Mouse (Mus musculus): ENCODE data around the gene Dst. TPM values are rescaled to one million over a fixed set of nuclear protein-coding genes. Genes with fewer than 3 reads are reported as not detected.
A peak's percentile ranks its signal among the peaks of the same experiment; 100 is the strongest.

Gene Dst
- polyA plus RNA-seq, 1 experiment from 2014 or later: 13.4 TPM

DNA sequence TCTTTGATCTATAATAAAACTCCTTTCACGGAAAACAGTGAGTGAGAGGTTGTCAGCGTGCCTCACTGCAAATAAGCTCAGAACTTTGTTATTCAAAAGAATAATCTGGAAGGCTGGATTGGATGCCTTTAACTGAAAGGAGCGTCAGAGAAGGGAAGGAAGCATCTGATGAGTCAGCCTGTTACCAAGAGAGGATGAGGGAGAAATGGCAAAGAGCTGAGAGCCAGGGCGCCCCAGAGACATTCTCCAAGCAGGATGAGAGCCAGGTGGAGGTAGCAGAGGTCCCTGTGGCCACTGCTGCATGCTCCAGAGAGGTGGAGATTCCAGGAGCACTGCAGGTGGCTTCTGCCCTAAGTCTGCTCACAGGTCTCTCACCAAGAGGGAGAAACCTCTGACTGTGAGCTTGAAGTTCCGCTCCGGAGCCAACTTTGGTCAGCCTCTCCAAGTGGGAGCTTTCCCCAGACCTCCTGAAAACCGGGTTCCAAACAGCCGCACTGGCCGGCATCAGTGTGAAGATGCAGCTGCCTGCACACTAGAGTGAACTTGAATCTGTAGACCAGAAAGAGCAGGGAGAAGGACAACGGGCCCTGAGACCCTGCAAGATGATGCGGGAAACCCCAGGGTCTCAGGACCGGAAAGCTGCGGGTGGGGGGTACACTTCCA is 231.3 kb downstream of the Dst start:
- Histone ChIP-seq H3K4me3 (ENCODE audit: low read length) (no peak overlapping the region), H3K9ac (ENCODE audit: low read length) (no peak overlapping the region), H3K36me3 (ENCODE audit: control insufficient read depth, insufficient read depth, low read length) (no peaks in the 10 kb centered on the region; the same call in 1 of the 2 replicates), H3K27me3 (ENCODE audit: control insufficient read depth, insufficient read depth, low read depth, low read length) (no peaks in the 10 kb centered on the region), H3K27ac (ENCODE audit: low read length) (no peak overlapping the region), H3K4me2 (ENCODE audit: low read depth, low read length) (no peak overlapping the region), H3K9me3 (ENCODE audit: control insufficient read depth, low read length) (no peaks in the 10 kb centered on the region), H3K4me1 (replicated peaks; ENCODE audit: control insufficient read depth, insufficient read depth, low read length) (peaks cover 6% of the 10 kb centered on the region)
- 67% methylated on average over 13 of the region's 13 CpGs for WGBS
- ATAC-seq (ENCODE audit: low read depth): no peak

DNA sequence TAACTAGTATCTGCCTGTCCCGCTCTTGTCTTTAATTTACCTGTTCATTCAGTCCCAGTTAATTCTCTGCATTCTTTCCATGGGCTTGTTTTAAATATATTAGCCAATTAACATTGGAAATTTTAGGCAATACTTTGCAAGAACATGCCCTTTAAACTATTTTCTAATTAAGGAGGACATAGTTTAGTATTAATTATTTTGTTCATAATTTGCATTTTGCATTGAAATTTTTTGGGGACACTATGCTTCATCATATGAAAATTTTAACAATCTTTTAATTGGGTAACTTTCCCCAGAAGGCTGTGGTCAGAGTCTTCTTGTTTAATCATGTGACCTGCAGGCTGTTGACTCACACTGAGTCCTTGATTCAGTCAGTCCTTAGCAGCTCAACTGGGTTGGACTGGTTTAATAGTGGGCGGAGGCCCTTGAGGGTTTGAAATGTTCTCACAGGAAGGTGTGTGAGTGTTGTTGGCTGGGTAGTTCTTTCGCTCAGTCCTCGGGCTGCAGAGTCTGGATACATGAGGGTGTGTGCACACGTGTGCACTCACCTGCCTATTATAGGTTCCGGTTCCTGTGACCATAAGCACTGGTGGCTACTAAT is 231.9 kb downstream of the Dst start:
- WGBS: 67% methylated on average over 6 of the region's 6 CpGs
- H3K27me3 ChIP-seq (ENCODE audit: control insufficient read depth, insufficient read depth, low read depth, low read length): no peaks in the 10 kb centered on the region

DNA sequence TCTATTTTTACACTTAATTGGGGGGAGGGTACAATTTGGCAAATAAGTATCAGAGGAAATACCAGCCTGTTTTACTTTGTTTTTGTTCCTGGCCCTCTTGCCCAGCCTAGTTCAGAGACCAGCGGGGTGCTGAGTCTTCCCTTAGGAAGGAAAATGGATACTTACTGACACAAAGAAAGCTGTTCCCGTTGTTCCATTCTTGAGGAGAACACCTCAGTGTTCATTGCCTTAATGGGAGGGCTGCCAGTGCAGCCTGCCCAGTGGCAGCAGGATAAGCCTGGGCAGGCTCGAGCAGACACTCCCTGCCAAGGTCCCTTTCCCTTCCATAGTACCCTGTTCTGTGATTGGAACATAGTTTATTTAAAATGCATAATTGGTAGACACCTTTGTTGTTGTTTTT is 232.7 kb downstream of the Dst start:
- H3K27me3 ChIP-seq (ENCODE audit: control insufficient read depth, insufficient read depth, low read depth, low read length): no peaks in the 10 kb centered on the region
- no peak overlapping the region for H3K9ac ChIP-seq (ENCODE audit: low read length)
- H3K9me3 ChIP-seq (ENCODE audit: control insufficient read depth, low read length): no peaks in the 10 kb centered on the region
- no peak overlapping the region for H3K4me3 ChIP-seq (ENCODE audit: low read length)
- no peak overlapping the region for H3K4me2 ChIP-seq (ENCODE audit: low read depth, low read length)
- H3K36me3 ChIP-seq (ENCODE audit: control insufficient read depth, insufficient read depth, low read length): no peaks in the 10 kb centered on the region; the same call in 1 of the 2 replicates
- ATAC-seq (ENCODE audit: low read depth): no peak
- 63% methylated on average over 3 of the region's 3 CpGs for WGBS
- H3K27ac ChIP-seq (ENCODE audit: low read length): peak overlapping the region; percentile 47; the same call in 1 of the 2 replicates
- peaks cover 6% of the 10 kb centered on the region for H3K4me1 ChIP-seq (replicated peaks; ENCODE audit: control insufficient read depth, insufficient read depth, low read length)

More for the DNA sequence above, 231.9 kb downstream of the Dst start:
- Histone ChIP-seq H3K9ac (ENCODE audit: low read length) (no peak overlapping the region), H3K4me3 (ENCODE audit: low read length) (no peak overlapping the region), H3K4me1 (replicated peaks; ENCODE audit: control insufficient read depth, insufficient read depth, low read length) (peaks cover 6% of the 10 kb centered on the region), H3K9me3 (ENCODE audit: control insufficient read depth, low read length) (no peaks in the 10 kb centered on the region), H3K27ac (ENCODE audit: low read length) (0 out of 2 replicates have a peak overlapping the region, but pooled peaks have one; percentile 47), H3K4me2 (ENCODE audit: low read depth, low read length) (no peak overlapping the region), H3K36me3 (ENCODE audit: control insufficient read depth, insufficient read depth, low read length) (no peaks in the 10 kb centered on the region; the same call in 1 of the 2 replicates)
- ATAC-seq (ENCODE audit: low read depth): peak; percentile 94

DNA sequence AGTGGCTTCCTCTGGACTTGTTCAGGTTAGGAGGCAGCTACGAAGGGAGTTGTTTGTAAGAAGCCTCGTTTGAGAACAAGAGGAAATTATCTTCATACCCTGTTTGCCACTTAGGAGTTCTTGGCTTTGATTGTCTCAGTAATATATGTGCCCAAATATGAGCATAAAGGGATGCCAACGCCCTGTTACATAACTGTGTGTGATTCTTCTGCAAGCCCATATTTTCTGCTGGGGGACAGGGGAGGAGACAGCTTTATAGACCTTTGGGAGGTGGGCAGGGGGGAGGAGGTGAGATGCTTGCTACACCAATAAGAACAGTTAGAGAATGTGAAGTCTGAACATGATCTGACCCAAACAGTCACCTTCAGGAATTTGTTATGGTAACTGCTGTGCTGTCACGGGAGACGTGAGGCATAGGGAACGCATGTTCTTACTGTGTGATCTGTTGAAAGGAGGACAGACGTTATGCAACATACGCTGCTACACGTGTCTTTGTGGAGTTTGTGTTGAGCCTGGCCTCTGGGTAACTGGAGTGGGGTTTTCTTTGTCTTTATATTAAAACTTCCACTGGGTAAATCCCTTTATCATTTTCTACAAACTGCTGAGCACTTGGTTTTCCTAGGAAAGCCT is 235.0 kb downstream of the Dst start:
- Histone ChIP-seq H3K9ac (ENCODE audit: low read length) (no peak overlapping the region), H3K4me1 (replicated peaks; ENCODE audit: control insufficient read depth, insufficient read depth, low read length) (peaks cover 6% of the 10 kb centered on the region), H3K36me3 (ENCODE audit: control insufficient read depth, insufficient read depth, low read length) (no peaks in the 10 kb centered on the region), H3K27ac (ENCODE audit: low read length) (no peak overlapping the region), H3K4me2 (ENCODE audit: low read depth, low read length) (no peak overlapping the region), H3K9me3 (ENCODE audit: control insufficient read depth, low read length) (no peaks in the 10 kb centered on the region), H3K27me3 (ENCODE audit: control insufficient read depth, insufficient read depth, low read depth, low read length) (no peaks in the 10 kb centered on the region), H3K4me3 (ENCODE audit: low read length) (no peak overlapping the region)
- ATAC-seq (ENCODE audit: low read depth): peak; percentile 8; the same call in 1 of the 2 replicates
- 41% methylated on average over 9 of the region's 9 CpGs for WGBS

DNA sequence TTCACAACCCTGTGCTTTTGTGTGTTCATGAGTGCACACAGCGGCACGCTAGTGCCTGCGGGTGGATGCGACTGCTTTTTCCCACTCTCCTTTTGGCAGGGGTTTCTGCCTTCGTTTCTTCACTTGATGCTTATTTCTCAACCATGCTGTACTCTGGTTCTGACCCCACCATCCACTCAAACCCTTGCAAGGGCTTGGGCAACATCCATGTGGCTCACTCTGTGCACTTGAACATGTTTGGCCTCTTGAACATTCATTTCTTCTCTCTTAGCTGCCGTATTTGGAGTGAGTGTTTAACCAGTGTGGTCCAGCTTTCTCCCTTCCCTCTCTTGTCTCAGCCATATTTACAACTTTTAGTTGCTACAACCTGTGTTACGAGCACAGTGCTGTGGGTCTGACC is 236.8 kb downstream of the Dst start:
- Histone ChIP-seq H3K27ac (ENCODE audit: low read length) (no peak overlapping the region), H3K4me3 (ENCODE audit: low read length) (no peak overlapping the region), H3K4me1 (replicated peaks; ENCODE audit: control insufficient read depth, insufficient read depth, low read length) (peaks cover 6% of the 10 kb centered on the region), H3K36me3 (ENCODE audit: control insufficient read depth, insufficient read depth, low read length) (no peaks in the 10 kb centered on the region), H3K4me2 (ENCODE audit: low read depth, low read length) (no peak overlapping the region), H3K27me3 (ENCODE audit: control insufficient read depth, insufficient read depth, low read depth, low read length) (no peaks in the 10 kb centered on the region), H3K9me3 (ENCODE audit: control insufficient read depth, low read length) (no peaks in the 10 kb centered on the region), H3K9ac (ENCODE audit: low read length) (no peak overlapping the region)
- 77% methylated on average over 7 of the region's 7 CpGs for WGBS
- no peak for ATAC-seq (ENCODE audit: low read depth)

DNA sequence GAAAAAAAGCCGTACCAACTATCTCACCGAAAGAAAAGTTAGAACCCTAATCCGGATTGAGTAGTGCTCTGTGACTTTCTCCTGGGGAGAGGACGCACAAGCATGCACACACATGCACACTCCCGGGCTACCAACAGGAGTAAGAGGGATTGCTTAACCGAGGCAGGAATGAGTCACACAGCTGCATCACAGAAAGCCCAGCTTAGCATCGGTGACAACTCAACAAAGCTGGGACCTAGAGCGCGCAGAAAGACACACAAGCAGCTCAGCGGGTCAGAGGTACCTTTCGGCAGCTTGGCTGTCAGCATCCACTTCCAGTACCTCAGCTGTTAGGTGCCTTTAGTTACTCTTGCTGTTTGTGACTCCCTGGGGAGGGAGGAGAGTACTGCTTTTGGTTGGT is 240.0 kb downstream of the Dst start:
- no peak overlapping the region for H3K4me2 ChIP-seq (ENCODE audit: low read depth, low read length)
- no peak overlapping the region for H3K4me3 ChIP-seq (ENCODE audit: low read length)
- no peak overlapping the region for H3K9ac ChIP-seq (ENCODE audit: low read length)
- no peak for ATAC-seq (ENCODE audit: low read depth)
- no peaks in the 10 kb centered on the region for H3K4me1 ChIP-seq (replicated peaks; ENCODE audit: control insufficient read depth, insufficient read depth, low read length)
- no peak overlapping the region for H3K27ac ChIP-seq (ENCODE audit: low read length)
- no peaks in the 10 kb centered on the region for H3K27me3 ChIP-seq (ENCODE audit: control insufficient read depth, insufficient read depth, low read depth, low read length)
- no peaks in the 10 kb centered on the region for H3K36me3 ChIP-seq (ENCODE audit: control insufficient read depth, insufficient read depth, low read length)
- H3K9me3 ChIP-seq (ENCODE audit: control insufficient read depth, low read length): no peaks in the 10 kb centered on the region
- 93% methylated on average over 11 of the region's 11 CpGs for WGBS

DNA sequence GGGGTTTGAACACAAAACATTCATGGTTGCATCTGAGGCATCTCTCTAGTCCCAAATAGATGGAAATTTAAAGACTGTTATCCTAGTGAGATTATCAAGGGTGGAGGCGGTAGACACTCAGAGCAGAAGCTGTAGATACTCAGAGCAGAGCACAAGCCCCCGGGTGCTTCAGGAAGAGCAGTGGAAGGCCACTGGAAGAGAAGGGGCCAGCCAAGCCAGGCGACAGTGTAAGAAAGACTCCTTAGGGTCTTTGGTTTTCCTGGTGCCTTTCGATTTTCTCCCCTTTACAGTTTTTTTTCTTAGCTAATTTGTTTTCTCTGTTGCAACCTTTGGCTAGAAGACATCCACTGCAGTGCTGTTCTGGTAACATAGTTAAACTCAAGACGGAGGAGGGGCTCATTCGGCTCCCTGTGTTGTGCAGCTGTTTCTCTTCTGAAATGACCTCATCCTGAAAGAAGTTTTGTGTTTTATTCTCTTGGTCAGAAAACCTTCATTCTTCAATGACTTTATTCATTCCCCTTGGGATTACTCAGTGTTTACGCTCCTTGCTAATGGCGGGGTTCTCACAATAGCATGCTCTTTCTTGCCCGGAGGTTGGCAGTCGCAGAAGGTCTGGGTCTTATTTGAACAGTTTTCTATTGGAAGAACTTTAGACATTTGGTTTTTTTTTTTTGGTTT is 242.5 kb downstream of the Dst start:
- ATAC-seq (ENCODE audit: low read depth): peak; percentile 83; the same call in 1 of the 2 replicates
- WGBS: 47% methylated on average over 10 of the region's 10 CpGs
- H3K27ac ChIP-seq (ENCODE audit: low read length): no peak overlapping the region

DNA sequence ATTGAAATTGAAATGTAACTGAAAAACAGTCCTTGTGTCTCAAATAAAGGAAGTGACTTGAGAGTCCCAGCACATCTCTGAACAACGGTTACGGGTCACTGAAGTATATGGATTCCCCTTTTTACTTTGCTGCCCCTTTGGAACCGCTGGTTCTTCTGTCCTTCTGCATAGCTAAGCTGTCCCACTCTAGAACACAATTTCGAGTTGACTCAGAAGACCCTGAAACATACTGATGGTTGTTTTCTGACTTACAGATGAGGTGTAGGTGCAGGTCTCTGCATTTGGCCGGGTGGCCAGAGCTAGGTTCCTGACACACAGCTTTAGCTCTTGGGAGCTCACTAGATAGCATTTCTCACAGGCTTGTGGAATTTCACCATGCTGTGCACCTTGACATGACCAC is 244.7 kb downstream of the Dst start:
- H3K9ac ChIP-seq (ENCODE audit: low read length): no peak overlapping the region
- H3K4me3 ChIP-seq (ENCODE audit: low read length): no peak overlapping the region
- WGBS: 89% methylated on average over 5 of the region's 5 CpGs
- no peak overlapping the region for H3K27ac ChIP-seq (ENCODE audit: low read length)
- no peak overlapping the region for H3K4me2 ChIP-seq (ENCODE audit: low read depth, low read length)
- H3K27me3 ChIP-seq (ENCODE audit: control insufficient read depth, insufficient read depth, low read depth, low read length): no peaks in the 10 kb centered on the region
- no peaks in the 10 kb centered on the region for H3K9me3 ChIP-seq (ENCODE audit: control insufficient read depth, low read length)
- no peak for ATAC-seq (ENCODE audit: low read depth)
- no peaks in the 10 kb centered on the region for H3K4me1 ChIP-seq (replicated peaks; ENCODE audit: control insufficient read depth, insufficient read depth, low read length)
- no peaks in the 10 kb centered on the region for H3K36me3 ChIP-seq (ENCODE audit: control insufficient read depth, insufficient read depth, low read length)

More for the DNA sequence above, 242.5 kb downstream of the Dst start:
- Histone ChIP-seq H3K4me2 (ENCODE audit: low read depth, low read length) (no peak overlapping the region), H3K4me1 (replicated peaks; ENCODE audit: control insufficient read depth, insufficient read depth, low read length) (no peaks in the 10 kb centered on the region), H3K4me3 (ENCODE audit: low read length) (no peak overlapping the region), H3K27me3 (ENCODE audit: control insufficient read depth, insufficient read depth, low read depth, low read length) (no peaks in the 10 kb centered on the region), H3K36me3 (ENCODE audit: control insufficient read depth, insufficient read depth, low read length) (no peaks in the 10 kb centered on the region), H3K9me3 (ENCODE audit: control insufficient read depth, low read length) (no peaks in the 10 kb centered on the region), H3K9ac (ENCODE audit: low read length) (no peak overlapping the region)

DNA sequence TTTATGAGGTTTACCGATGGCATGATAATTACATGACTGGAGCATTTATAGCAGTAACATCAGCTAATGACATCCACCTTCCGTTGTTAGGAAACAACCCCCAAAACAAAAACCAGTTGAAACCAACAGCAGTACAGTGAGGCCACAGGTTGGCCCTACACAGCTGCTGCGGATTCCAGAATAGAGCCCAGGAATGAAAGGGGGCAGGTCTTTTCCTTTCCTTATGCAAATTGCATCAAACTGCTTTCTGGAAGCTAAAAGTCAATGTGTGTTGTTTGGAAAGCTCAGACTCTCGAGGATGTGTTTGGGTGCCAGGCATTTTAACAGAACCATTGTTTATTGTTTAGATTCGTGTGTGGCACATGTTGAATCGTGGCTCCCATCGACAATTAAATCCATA is 248.0 kb downstream of the Dst start:
- Histone ChIP-seq H3K4me3 (ENCODE audit: low read length) (no peak overlapping the region), H3K27me3 (ENCODE audit: control insufficient read depth, insufficient read depth, low read depth, low read length) (no peaks in the 10 kb centered on the region), H3K36me3 (ENCODE audit: control insufficient read depth, insufficient read depth, low read length) (no peaks in the 10 kb centered on the region), H3K4me1 (replicated peaks; ENCODE audit: control insufficient read depth, insufficient read depth, low read length) (no peaks in the 10 kb centered on the region), H3K27ac (ENCODE audit: low read length) (no peak overlapping the region), H3K9ac (ENCODE audit: low read length) (no peak overlapping the region), H3K9me3 (ENCODE audit: control insufficient read depth, low read length) (no peaks in the 10 kb centered on the region), H3K4me2 (ENCODE audit: low read depth, low read length) (no peak overlapping the region)
- no peak for ATAC-seq (ENCODE audit: low read depth)
- WGBS: 80% methylated on average over 7 of the region's 7 CpGs
